Comparison of ENCODE assay signal across 19 mouse cellular contexts in the genomic region with DNA sequence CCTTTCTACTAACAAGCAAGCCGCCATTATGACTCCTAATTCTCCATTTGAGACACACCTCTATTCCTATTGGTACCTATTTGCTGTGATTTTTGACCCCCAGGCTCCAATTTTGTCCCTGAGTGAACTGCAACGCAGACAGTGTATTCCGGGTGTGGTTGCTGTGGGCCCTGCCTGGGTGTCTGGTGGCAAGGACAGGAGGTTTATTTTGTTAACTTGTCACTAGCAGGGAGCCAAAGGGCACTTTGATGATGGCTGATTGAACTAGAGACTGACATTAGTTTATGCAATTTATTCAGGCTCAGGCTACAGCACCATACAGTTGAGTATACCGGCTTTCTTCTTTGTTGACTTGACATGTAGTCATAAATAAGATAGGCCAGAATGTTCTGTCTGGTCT. TPM values are rescaled to one million over a fixed set of nuclear protein-coding genes. Genes with fewer than 3 reads are reported as not detected.
DNase-seq lines count a peak whose midpoint lies in the region; ATAC-seq and TF ChIP-seq lines count a peak whose summit lies in the region.
"Had no signal": no experiment of that assay in that cellular context is flagged by ENCODE, and none has a peak within 500 bp of the region (broad histone marks: within the 10 kb centered on the region; RNA-seq: fewer than 3 reads in every experiment).

No protein-coding gene starts in this region.

- ATAC-seq in kidney, embryonic 16.5 days (ENCODE audit: low FRiP score, low TSS enrichment) = no peak
- ATAC-seq in liver, postnatal 0 days = peak; percentile 64
- ATAC-seq: forebrain, embryonic 16.5 days had no signal

- H3K9ac ChIP-seq in kidney, embryonic 16.5 days (replicated peaks; ENCODE audit: low read length) = no peak overlapping the region
- H3K9ac ChIP-seq in liver, postnatal 0 days (replicated peaks) = no peak overlapping the region
- H3K9ac ChIP-seq: embryonic facial prominence, embryonic 13.5 days; forebrain, embryonic 12.5 days; heart, embryonic 15.5 days had no signal

- DNase-seq in kidney, adult 8-10 months = peak; percentile 30 to 38
- DNase-seq in liver, postnatal 0 days = no peak
- no peak for DNase-seq in liver
- peak; percentile 27 to 63 for DNase-seq in kidney, postnatal 25 days
- DNase-seq in gastrocnemius, adult 18-20 months (ENCODE audit: low spot score) = no peak
- DNase-seq: adrenal gland, adult 2 months; adrenal gland, postnatal 25 days; cerebellum, adult 18-20 months; cerebellum, adult 9-11 months; cerebellum, postnatal 36 days; gastrocnemius, postnatal 14 days; heart, adult 2 months; heart, postnatal 14 days had no signal

- H3K27ac ChIP-seq in kidney, embryonic 16.5 days (ENCODE audit: low read length) = no peak overlapping the region
- peak overlapping the region; percentile 75 for H3K27ac ChIP-seq in liver, postnatal 0 days (ENCODE audit: low read depth)
- H3K27ac ChIP-seq: embryonic facial prominence, embryonic 13.5 days; forebrain, embryonic 12.5 days; heart, adult 2 months; heart, embryonic 15.5 days had no signal

- no peak for TF ChIP-seq CTCF in liver, postnatal 0 days (IDR thresholded peaks at IDR 0.05; ENCODE audit: low read depth)

- H3K4me2 ChIP-seq in kidney, embryonic 16.5 days (replicated peaks; ENCODE audit: low read depth, low read length) = no peak overlapping the region
- no peak overlapping the region for H3K4me2 ChIP-seq in liver, postnatal 0 days (ENCODE audit: low read depth, low read length)
- H3K4me2 ChIP-seq: embryonic facial prominence, embryonic 13.5 days; forebrain, embryonic 12.5 days; heart, embryonic 11.5 days; heart, embryonic 15.5 days had no signal

- TF ChIP-seq EP300 in liver, postnatal 0 days (IDR thresholded peaks at IDR 0.05; ENCODE audit: low read depth) = peak; percentile 57

- H3K9me3 ChIP-seq in kidney, embryonic 16.5 days (ENCODE audit: low read length) = no peaks in the 10 kb centered on the region
- H3K9me3 ChIP-seq in liver, postnatal 0 days (ENCODE audit: low read length) = no peaks in the 10 kb centered on the region
- H3K9me3 ChIP-seq: embryonic facial prominence, embryonic 13.5 days; forebrain, embryonic 12.5 days; heart, embryonic 15.5 days had no signal

- WGBS in kidney, embryonic 16.5 days = 75% methylated on average over 4 of the region's 4 CpGs
- 71% methylated on average over 4 of the region's 4 CpGs for WGBS in liver, postnatal 0 days (ENCODE audit: insufficient replicate concordance)

- peaks cover 11% of the 10 kb centered on the region; the same call in 1 of the 2 replicates for H3K4me1 ChIP-seq in kidney, embryonic 16.5 days (ENCODE audit: insufficient read depth, low read length)
- H3K4me1 ChIP-seq in liver, postnatal 0 days (ENCODE audit: insufficient read depth) = peaks cover 3% of the 10 kb centered on the region; the same call in 1 of the 2 replicates
- H3K4me1 ChIP-seq: forebrain, embryonic 12.5 days had no signal

- H3K27me3 ChIP-seq in kidney, embryonic 16.5 days (ENCODE audit: insufficient read depth, low read length) = no peaks in the 10 kb centered on the region
- no peaks in the 10 kb centered on the region for H3K27me3 ChIP-seq in liver, postnatal 0 days (ENCODE audit: insufficient read depth, low read length)
- H3K27me3 ChIP-seq: embryonic facial prominence, embryonic 13.5 days; forebrain, embryonic 12.5 days; heart, embryonic 15.5 days had no signal

- H3K4me3 ChIP-seq in kidney, embryonic 16.5 days (ENCODE audit: low read length) = no peak overlapping the region
- no peak overlapping the region for H3K4me3 ChIP-seq in liver, postnatal 0 days (ENCODE audit: low read depth, low read length)
- H3K4me3 ChIP-seq: embryonic facial prominence, embryonic 13.5 days; forebrain, embryonic 12.5 days; heart, adult 2 months; heart, embryonic 15.5 days had no signal

- no peaks in the 10 kb centered on the region for H3K36me3 ChIP-seq in kidney, embryonic 16.5 days (ENCODE audit: insufficient read depth, low read length)
- no peaks in the 10 kb centered on the region for H3K36me3 ChIP-seq in liver, postnatal 0 days (replicated peaks; ENCODE audit: insufficient read depth, low read length)
- H3K36me3 ChIP-seq: embryonic facial prominence, embryonic 13.5 days; forebrain, embryonic 12.5 days; heart, embryonic 15.5 days had no signal

RNA-seq across cellular contexts. Expression of a gene that starts 13.2 kb away (rescaled TPM):
- polyA plus RNA-seq in kidney, embryonic 16.5 days (2015; fragmentation: Nextera tagmentation; extraction: Ambion mirVana) = 2.5 and 2.6 TPM in 2 replicates
- 1.0 and 1.4 TPM in 2 replicates for polyA plus RNA-seq in liver, postnatal 0 days (2015; fragmentation: Nextera tagmentation; extraction: Ambion mirVana)
- 10 to 100 TPM; 35.4 to 45.9 TPM for total RNA-seq in gastrocnemius, adult 18-20 months (2021)

Comparison
In these comparisons a context has a peak if more than half of its experiments do, and no peak if none do; other contexts are left out.
1. DNase-seq: peak in kidney, adult 8-10 months (2 of 2) and kidney, postnatal 25 days (2 of 2); none in liver, postnatal 0 days (single experiment), liver (single experiment) and gastrocnemius, adult 18-20 months (single experiment).